Mouse (Mus musculus): Measurements from ENCODE around the gene Gp1bb.

Gene Gp1bb

GRCm38 (mm10) chr16:18601447-18601846, 20.8 kb downstream of the Gp1bb start:
- DNase-seq (ENCODE audit: low spot score): no peak

GRCm38 (mm10) chr16:18598006-18598405, 24.2 kb downstream of the Gp1bb start:
- no peak for DNase-seq (ENCODE audit: low spot score)

GRCm38 (mm10) chr16:18596255-18596654, 25.9 kb downstream of the Gp1bb start:
- no peak for DNase-seq (ENCODE audit: low spot score)

GRCm38 (mm10) chr16:18593930-18594329, 28.3 kb downstream of the Gp1bb start:
- no peak for DNase-seq (ENCODE audit: low spot score)

GRCm38 (mm10) chr16:18591047-18592018, 30.9 kb downstream of the Gp1bb start:
- no peak for DNase-seq (ENCODE audit: low spot score)

GRCm38 (mm10) chr16:18589804-18590790, 32.1 kb downstream of the Gp1bb start, which contains the start of gene Tbx1:
Gene Tbx1, minus strand, starts transcription at chr16:18590671.
- no peak for DNase-seq (ENCODE audit: low spot score)

- no peak for DNase-seq (ENCODE audit: low spot score)
Observed at GRCm38 (mm10) chr16:18589080-18589621, 33.1 kb downstream of the Gp1bb start.

GRCm38 (mm10) chr16:18588738-18589055, 33.5 kb downstream of the Gp1bb start:
- no peak for DNase-seq (ENCODE audit: low spot score)

GRCm38 (mm10) chr16:18587847-18588737, 34.1 kb downstream of the Gp1bb start:
- no peak for DNase-seq (ENCODE audit: low spot score)

- no peak for DNase-seq (ENCODE audit: low spot score)
Observed at GRCm38 (mm10) chr16:18586906-18587546, 35.2 kb downstream of the Gp1bb start.

GRCm38 (mm10) chr16:18586076-18586905, 35.9 kb downstream of the Gp1bb start:
- no peak for DNase-seq (ENCODE audit: low spot score)

GRCm38 (mm10) chr16:18585676-18586075, 36.5 kb downstream of the Gp1bb start:
- no peak for DNase-seq (ENCODE audit: low spot score)

- no peak for DNase-seq (ENCODE audit: low spot score)
Observed at GRCm38 (mm10) chr16:18584901-18585510, 37.2 kb downstream of the Gp1bb start.

GRCm38 (mm10) chr16:18583673-18584357, 38.4 kb downstream of the Gp1bb start:
- DNase-seq (ENCODE audit: low spot score): no peak

- no peak for DNase-seq (ENCODE audit: low spot score)
Observed at GRCm38 (mm10) chr16:18583169-18583568, 39.0 kb downstream of the Gp1bb start.

GRCm38 (mm10) chr16:18582426-18583148, 39.6 kb downstream of the Gp1bb start:
- no peak for DNase-seq (ENCODE audit: low spot score)

- DNase-seq (ENCODE audit: low spot score): no peak
Observed at GRCm38 (mm10) chr16:18581623-18582205, 40.5 kb downstream of the Gp1bb start.
